Mouse (Mus musculus) heart, adult 9 months (tissue): ENCODE data around the gene Trip11.

Source experiments
- DNase-seq, 2 experiments: peaks; one replicate each; pipeline ENCODE4 v3.0.0; 2022; ENCODE audit warnings: low spot score in 2 of 2

The Trip11 gene

DNA sequence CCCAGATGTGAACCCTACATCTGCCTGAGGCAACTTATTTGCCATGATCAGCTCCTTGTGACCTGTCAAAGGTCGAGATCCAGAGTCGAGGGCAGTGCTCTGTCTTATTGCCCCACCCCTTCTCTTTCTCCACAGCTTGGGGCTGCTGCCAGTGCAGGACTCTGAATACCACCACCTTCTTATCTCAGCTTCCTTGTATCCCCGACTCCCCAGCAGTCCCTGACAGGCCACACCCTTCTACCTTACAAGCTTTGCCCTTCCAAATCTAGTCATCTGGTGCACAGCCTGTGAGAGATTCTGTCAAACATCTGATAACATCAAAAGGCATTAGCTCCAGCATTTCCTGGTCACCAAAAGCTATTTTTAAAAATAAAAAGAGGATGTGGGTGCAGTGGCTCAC, 91.5 kb downstream of the Trip11 start:
- no peak for DNase-seq

DNA sequence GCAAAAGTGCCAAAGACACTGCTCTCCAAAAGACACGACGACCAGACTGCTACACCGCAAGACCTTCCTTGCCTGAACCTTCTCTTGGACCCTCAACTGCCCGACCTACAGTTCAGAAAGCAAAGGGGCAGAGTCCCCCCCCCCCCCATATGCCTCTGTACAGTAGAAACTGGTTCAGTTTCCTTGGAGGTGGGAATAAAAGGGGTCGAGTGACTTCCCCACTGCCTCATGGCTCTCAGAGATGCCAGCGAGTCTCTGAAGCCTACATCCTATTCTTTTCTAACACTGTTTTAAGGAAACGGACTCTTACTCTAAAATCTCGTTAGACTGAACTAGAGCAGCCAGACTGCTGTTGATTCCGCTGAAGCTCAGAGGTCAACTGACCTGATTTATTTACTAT, 93.5 kb downstream of the Trip11 start:
- DNase-seq, result no peak

DNA sequence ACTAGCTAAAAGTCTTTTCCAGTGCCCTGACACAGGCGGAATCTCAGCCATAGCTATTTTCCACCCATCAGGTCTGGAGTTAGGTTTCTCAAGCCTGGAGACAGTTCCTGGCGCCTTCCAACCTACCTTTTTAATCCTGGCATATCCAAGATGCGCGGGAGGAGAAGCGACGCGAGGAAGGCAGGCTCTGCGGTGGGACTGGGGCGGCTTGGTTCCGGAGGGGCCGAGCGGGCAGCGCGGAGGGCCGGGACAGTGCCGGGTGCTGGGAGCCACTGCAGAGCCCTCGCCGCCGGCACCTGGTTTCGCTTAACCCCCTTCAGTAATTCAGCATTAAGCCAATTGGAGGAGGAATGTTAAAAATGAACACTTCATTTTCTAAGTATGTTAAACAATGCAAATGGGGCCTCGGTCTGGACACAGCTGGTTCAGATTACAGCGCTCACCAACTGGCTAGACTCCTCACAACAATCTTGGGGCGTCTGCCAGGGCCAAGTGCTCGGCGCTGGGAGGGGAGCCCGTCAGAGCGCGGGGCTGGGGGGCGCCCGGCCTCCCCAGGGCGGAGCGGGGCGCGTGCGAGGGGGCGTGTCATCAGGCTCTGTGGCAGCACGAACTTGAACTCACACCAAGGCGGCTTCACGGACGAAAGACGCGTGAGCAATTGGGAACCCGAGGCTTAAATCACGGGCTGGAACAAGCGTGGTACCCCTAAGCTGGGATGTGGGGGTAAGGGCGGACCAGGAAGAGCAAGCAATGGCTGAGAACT, 94.3 kb downstream of the Trip11 start, which contains the start of gene Fbln5:
Gene Fbln5 (minus strand): TSS at position 448 of the 763 bp plus-strand sequence.
- DNase-seq, result peak; percentile 45 to 61

DNA sequence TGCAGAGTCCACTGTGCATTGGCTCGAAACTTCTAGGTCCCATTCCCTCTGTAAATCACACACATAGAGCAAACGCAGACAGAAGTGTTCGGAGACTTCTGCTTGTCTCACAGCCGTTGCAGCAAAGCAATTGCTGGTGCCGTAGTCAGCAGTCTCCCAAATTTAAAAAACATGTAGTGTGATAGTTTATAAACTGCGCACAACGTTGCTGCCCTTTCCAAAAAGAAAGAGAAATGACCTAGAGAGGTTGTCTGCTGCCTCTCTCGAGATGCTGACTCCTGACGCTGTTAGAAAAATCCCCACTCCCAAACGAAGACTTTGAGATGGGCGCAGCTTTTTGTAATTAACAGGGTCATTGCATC, 94.8 kb downstream of the Trip11 start:
- no peak for DNase-seq

DNA sequence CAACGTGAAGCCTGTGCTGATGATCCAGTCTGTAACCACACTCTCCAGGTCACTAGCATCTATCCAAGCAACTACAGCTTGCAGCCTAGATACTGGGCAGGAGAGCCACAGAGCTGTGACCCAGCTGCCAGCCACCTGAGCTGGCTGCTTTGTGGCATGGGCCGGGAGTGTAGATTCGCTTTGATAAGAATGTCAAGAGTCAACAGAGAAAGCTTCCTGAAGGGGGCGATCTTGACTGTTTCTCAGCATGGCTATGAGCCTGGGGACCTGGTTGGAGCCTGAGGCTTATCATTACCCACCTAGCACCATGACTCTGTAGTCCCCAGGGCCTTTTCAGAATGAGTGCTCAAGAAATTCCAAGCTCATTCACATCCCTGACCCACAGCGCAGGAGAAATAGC, 96.3 kb downstream of the Trip11 start:
- no peak for DNase-seq

DNA sequence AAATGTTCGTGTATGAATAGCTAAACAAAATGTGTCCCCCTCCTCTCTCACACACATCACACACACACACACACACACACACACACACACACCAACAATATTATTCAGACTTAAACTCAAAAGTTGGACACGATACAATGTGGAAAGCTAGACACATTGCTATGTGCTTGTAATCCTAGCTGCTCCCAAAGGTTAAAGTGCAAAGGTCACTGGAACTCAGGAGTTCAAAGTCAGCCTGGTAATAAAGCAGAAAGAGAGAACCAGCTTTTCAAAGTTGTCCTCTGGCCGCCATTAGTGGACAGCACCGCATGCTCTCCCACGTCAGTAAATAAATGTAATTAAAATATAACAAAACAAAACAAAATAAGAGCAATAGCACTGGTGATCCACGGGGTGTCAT, 97.3 kb downstream of the Trip11 start:
- DNase-seq, result no peak

DNA sequence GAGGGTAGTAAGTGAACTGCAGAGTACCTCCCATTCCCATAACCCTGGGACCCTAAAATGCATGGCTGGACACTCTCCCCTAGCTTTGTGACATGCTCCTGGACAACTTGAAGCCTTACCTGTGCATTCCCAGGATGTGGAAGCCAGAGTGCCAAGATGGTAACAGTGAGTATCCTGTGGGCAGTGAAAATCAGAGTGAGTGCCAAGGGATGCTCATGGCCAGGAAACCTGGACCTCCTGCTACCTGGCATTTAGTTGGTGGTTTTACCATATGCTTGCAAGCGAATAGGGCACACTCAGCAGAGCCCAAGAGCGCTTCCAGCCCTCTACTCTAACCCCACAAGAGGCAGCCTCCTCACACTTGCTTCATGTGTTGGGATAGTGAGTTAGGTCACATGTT, 98.6 kb downstream of the Trip11 start:
- DNase-seq, result no peak

DNA sequence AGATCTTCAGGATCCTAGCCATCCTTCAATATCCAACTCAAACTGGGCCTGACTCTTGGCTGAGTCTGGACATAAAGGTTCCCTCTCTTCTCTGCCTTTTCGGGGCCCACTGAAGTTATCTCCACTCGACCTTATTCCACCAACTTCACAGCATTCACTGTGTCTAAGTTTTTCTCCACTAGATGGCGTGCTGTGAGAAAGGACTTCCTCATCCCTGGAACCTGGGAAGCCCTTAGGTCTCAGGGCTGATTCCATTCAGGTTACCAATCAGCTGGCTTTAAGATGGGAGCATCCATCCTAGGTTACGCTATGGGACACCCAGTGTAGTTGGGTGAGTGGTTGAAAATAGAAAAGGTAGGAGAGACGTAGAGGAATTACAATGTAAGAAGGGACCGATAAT, 101.9 kb downstream of the Trip11 start:
- no peak for DNase-seq

DNA sequence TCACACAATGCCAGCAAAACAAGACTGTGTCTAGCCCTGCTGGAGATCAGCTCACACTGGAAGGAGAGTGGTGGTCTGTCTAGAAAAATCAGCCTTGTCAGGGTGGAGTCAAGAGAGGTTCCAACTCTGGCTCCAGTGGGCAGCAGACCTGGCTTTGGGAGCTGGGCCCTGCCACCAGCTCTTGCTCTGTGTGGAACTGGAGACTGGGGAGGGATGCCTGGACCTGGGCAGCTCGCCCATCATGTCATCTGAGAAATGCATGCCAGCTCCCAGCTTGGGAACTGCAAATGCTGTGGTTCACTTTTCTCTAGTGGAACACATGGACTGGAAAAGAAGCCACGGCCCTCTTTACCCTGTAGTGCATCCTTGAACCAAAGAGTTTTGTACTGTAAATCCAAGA, 102.6 kb downstream of the Trip11 start:
- no peak for DNase-seq

DNA sequence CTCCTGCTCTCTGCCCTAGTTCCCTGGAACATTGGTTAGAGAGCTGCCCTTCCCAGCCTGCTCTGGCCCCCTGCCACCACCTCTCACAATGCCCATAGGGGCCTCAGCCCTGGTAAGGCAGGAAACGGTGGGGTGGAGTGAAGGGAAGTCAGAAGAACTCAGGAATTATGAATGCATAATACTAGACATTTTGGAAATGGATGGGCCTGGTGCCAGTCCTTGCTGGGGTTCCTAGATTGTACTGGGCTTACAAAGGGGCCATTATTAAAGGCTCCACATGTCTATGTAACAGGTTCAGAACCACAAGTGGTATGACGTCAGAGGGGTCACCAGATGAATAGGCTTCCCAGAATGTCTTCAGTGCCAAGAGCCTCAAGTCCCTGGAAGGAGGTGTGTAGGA, 105.7 kb downstream of the Trip11 start:
- peak; percentile 26 to 45 for DNase-seq

DNA sequence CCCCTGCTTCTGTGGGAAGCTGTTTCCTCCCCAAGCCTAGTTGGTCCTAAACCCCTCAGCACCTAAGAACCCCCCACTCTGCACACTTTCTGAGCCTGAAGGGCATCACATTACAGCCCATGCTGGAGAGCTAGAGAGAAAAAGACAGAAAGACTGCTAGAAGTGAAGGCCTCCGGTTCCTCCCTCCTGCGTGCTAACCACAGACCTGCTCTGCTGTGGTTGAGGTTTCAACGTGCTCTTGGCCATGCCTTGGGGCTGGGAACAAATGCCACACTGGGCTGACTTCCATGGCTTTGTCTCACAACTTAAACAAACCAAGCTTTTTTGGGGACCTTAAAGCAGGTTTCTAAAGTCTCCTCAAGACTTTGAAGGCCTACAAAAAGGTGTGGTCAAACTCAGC, 110.6 kb downstream of the Trip11 start:
- DNase-seq, result no peak

DNA sequence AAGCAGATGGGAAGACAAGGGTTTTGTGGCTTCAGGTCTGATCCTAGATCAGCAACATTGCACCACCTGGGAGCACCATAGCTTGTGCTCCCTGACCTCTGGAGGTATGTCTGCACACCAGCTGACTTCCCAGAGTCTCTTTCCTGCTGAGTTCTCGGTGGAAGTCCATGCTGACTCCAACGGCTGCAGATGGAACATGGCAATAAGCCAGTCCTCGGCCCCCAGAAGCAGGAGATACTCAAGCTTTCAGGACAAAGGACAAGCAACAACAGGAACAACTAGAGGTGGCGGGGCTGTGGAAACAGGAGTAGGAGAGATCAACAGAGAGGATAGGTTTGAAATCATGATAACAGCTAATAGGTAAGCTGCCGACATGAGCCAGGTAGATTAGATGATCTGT, 111.3 kb downstream of the Trip11 start:
- no peak for DNase-seq

DNA sequence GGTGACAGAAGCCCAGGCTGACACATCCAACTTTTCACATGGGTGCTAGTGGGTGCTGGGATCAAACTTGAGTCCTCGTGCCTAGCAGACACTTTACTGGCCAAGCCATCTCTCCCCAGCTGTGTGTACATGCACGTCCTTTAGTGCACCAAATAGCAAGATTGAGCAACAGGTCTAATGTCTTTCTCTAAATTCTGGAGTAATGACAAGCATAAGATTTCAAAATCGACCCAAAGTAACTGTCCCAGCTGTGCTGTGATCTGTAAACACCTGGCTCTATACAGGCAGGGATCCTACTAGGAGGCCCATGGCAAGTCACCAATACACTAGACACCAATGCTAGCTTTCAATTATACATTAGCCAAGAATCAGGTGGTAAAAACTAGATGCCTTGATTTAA, 112.0 kb downstream of the Trip11 start:
- no peak for DNase-seq

DNA sequence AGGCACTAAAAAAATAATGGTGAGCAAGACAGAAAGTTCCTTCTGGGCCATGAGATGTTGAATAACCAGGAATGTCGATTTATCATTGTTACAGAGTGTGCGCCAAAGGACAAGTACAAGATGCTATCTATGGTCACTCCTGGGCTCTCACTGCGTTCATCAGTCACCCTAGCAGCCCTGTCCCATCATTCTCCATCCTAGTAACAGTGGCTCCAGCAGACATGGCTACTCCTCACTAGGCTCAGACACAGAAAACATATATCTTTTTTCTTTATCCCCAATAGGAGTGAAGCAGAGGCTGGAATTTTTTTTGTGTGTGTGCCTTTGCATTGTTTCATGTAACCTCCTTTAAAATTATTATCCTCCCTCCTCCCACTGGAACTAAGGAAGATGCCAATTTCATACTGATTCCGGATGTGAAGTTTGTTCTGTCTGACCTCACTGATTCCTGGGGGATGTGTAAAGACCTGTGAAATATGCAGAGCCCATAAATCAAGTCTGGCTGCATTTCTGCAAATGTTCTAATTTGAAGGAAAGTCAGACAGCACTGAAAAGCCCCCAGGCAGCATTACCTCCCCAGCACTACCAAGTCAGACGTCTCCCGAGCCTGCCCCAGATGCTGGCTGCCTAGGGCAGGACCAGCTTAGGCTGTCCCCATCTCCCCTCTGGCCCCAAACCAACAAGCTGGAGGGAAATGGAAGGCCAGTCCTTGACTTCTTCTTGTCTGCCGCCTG, 114.7 kb downstream of the Trip11 start:
- no peak for DNase-seq

DNA sequence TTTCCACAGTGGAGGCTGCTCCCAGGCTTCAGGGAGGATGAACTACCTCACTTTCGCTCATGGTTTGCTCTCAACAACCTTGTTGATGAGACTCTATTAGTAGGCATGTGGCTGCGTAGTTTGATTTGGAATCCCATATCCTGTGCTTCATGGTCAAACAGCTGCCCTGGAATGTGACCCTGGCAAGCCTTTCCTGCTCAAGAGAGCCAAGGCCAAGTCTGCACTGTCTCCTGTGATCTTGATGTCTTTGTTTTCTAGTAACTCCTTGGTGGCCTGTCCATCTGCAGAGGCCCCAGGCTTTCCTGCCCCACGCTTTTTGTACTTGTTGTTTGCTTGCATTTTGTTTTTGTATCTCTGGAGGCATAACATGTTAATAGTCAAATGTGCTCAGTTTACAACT, 118.6 kb downstream of the Trip11 start:
- DNase-seq, result peak; percentile 26 to 40

DNA sequence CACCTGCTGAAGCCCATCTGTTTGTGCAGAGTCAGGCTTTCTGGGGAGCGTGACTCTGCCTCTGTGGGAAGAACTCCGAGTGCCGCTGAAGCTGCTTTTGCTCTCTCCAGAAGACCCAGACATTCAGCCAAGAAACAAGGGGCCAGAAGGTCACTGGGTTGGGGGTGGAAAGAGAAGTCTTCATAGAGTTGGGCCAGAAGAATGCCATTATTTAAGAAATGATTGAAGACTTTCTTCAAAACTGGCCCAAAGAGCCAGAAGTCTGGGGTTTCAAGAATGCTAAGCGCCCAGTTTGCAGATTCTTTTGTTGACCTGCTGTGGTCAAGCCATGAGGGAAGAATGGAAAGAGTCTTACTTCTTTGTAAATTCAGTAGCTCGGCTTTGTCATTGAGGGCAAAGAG, 119.8 kb downstream of the Trip11 start:
- DNase-seq, result no peak

DNA sequence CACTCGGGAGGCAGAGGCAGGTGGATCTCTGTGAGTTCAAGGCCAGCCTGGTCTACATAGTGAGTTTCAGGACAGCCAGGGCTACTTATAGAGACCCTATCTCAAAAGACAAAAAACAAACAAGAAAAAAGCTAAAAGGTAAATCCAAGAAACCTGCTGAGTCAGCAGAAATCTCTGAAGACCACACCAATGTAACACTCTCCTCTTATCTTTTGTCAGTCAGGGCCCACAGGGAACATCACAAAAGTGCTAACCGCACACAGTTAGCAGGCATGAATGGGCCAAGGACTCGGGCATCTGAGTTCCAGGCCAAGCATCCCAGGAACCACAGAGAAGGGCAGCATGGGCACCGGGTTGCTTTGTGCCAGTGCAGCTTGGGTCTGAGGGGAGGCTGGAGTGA, 120.4 kb downstream of the Trip11 start:
- DNase-seq, result no peak

DNA sequence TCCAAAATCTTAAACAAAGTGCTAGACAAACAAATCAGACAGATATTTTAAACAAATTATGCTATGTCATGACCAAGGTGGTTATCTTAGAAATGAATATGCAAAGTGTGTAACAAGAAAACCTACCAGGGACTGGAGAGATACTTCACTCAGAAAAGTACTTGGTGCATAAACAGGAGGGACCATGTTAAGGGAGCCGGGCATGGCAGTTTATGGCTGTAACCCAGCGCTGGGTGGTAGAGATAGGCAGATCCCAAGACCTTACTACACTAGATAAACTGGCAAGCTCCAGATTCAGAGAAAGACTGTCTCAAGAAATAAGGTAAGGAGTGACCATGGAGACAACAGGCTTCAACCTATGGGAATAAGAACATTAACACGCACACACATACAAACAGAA, 123.3 kb downstream of the Trip11 start:
- no peak for DNase-seq

DNA sequence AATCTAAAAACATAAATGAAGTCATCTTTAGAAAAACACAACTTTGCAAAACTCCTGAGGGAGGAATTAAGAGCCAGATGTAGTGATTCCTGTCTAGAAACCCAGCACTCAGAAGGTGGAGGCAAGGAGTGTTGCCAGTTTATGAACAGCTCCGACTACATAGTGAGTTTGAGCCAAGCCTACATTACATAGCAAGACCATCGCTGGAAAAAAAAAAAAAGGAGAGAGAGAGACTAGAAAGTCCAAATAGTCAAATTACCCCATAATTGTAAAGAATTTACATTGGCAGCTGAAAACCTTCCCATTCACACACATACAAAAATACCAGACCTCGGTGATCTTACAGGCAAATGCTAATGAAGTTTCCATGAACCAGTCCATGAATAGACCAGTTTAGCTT, 123.8 kb downstream of the Trip11 start:
- DNase-seq, result no peak
